Mouse (Mus musculus) forebrain, embryonic 16.5 days (tissue): ENCODE data around the gene Gm6583. TPM values are rescaled to one million over a fixed set of nuclear protein-coding genes. Genes with fewer than 3 reads are reported as not detected.

ENCODE experiments used
- polyA plus RNA-seq: library from polyadenylated mRNA; unstranded; fragments of >200 nt; fragmentation: Nextera tagmentation; extraction: Ambion mirVana; gene quantifications from 2 replicates; pipeline ENCODE4 v1.2.1, GENCODE M21; 2015

Gene Gm6583
- polyA plus RNA-seq, 1 experiment from 2014 or later = 0.09 TPM

Other genes with a start within 250 kb of the Gm6583 start
- gene Cryba4, start 103.5 kb downstream of the Gm6583 start, polyA plus RNA-seq = 0.75 and 1.4 TPM in 2 replicates
- 4.6 and 5.8 TPM in 2 replicates for gene Crybb1, start 100.2 kb downstream of the Gm6583 start, polyA plus RNA-seq
- gene Tpst2, start 79.3 kb downstream of the Gm6583 start, polyA plus RNA-seq = 27.9 and 30.2 TPM in 2 replicates
- gene Tfip11, start 29.7 kb downstream of the Gm6583 start, polyA plus RNA-seq = 34.7 and 36.7 TPM in 2 replicates
- gene Srrd, start 13.0 kb downstream of the Gm6583 start, polyA plus RNA-seq = 52.6 and 62.5 TPM in 2 replicates
- gene Hps4, start 12.9 kb downstream of the Gm6583 start, polyA plus RNA-seq = 30.1 and 37.6 TPM in 2 replicates
- 41.1 and 43.8 TPM in 2 replicates for gene Asphd2, start 38.8 kb upstream of the Gm6583 start, polyA plus RNA-seq
- gene Gm6588, start 93.4 kb upstream of the Gm6583 start, polyA plus RNA-seq = 0.43 and 1.3 TPM in 2 replicates
- gene Sez6l, start 221.2 kb upstream of the Gm6583 start, polyA plus RNA-seq = 32.2 and 41.9 TPM in 2 replicates